Mouse (Mus musculus) gastrocnemius, postnatal 4 days (tissue): ENCODE results near the gene Gm37240. TPM values are rescaled to one million over a fixed set of nuclear protein-coding genes. Genes with fewer than 3 reads are reported as not detected.
"Not testable (repeated sequence)": the region's sequence is repeated elsewhere in the genome, so short reads cannot be mapped to it uniquely, and the experiment has no call there.

Source experiments
- DNase-seq, 2 experiments: peaks; one replicate each; pipeline ENCODE4 v3.0.0; 2021 to 2022; ENCODE audit warnings: low spot score in 2 of 2, mixed read lengths in 2 of 2
- total RNA-seq, 2 experiments: library from RNA; stranded (reverse); gene quantifications; 2 replicates each; pipeline ENCODE4 v1.2.3; 2021

Gene Gm37240
- total RNA-seq, 2 experiments from 2014 or later = 26.2 to 28.4 TPM

- DNase-seq = no peak
Measured at GRCm38 (mm10) chr3:84586736-84587135, 1300.6 kb downstream of the Gm37240 start.

- no peak for DNase-seq
Measured at GRCm38 (mm10) chr3:84582913-84583276, 1304.4 kb downstream of the Gm37240 start.

DNA sequence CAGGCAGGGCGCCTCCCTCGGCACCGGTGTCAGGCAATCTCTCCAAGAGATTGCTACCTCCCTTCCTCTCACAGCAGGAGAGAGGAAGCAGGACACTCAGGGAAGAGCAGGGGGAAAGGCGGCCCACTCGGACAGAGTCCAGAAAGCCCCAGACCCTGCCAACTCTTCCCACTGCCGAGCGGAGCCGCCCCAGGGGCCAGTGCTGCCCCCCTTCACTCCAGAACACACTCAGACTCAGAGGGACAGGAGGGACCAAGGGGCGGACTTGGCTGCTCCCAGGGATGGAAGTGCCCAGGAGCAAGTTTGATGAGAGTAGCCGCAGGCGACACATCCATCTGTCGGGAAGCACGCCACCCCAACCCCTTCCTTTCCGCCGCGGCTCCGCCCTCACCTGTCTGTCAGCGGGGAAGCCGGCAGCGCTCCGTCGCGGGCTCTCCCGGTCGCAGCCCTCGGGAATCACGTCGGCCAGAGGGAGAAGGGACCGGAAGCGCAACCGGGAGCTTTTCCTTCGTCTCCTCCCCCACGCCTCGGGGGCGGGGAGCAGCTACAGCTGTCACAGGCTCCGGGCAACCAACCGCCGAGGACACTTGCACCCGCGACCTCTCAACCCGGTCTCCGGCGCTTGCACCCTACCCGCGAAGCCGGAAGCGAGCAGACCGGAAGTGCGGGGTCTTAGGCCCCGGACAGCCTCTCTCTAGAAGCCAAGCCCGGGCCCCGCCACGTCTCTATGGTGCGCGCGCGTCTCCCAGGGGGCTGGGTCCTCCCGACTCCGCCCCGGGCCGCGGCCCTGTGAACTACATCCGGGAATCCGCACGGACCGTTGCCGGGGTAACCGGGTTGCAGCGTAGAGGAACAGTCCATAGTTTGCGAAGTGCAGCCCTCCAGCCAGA lies 1305.0 kb downstream of the Gm37240 start, which contains the start of gene Arfip1:
TSS of gene Arfip1 (minus strand) at position 603 of the 890 bp plus-strand sequence.
- DNase-seq = peak; percentile 98 to 99

DNA sequence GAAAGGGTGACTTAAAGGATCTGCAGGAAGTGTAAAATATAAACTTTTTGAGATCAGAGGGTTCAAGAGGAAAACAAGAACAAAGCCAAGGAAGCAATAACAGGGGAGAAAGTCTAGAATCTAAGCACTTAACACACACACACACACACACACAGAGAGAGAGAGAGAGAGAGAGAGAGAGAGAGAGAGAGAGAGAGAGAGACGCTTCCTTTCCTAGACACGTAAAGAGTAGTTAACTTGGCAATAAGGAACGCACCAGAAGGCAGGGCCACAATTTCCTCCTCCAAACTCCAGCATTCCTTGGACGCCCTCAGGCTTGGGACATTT lies 1305.7 kb downstream of the Gm37240 start:
- DNase-seq = no peak

DNA sequence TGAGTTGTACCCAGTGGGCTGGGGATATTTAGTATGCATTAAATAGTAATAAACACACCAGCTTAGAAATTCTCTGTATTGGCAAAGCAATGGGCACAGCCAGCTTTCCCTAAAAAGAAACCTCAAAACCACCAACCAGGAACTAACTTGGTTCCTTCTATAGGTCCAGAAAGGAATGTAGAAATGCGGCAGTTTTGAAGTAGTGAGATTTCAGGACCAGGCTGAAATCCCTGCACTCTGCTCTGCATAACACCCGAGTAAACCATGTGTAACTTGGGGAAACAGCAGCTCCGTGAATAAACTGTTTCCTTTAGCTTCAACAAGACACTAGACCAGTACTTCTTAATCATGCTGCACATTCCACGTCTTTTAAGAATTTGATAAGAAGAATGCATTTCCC lies 1306.6 kb downstream of the Gm37240 start:
- no peak for DNase-seq

- no peak for DNase-seq
Measured at GRCm38 (mm10) chr3:84570501-84570900, 1316.8 kb downstream of the Gm37240 start.

DNA sequence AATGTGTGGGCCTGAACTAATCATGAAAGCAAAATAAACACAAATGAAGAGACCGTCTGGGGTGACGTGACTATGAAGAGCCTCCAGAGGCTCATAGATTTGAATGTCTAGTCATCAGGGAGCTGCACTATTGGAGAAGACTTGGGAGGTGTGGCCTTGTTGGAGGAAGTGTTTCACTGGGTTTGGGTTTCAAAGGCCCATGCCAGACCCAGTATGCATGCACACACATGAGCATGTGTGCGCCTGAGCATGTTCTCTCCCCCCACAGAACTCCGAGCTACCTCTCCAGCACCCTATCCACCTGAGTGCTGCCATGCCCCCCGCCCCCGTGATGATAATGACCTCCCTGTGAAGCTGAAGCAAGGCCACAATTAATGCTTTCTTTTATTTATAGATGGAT lies 1317.7 kb downstream of the Gm37240 start:
- no peak for DNase-seq

- no peak for DNase-seq
Measured at GRCm38 (mm10) chr3:84568540-84568939, 1318.8 kb downstream of the Gm37240 start.

GRCm38 (mm10) chr3:84563415-84563814 lies 1323.9 kb downstream of the Gm37240 start:
- no peak for DNase-seq

- DNase-seq = not testable (repeated sequence)
Measured at GRCm38 (mm10) chr3:84562911-84563310, 1324.4 kb downstream of the Gm37240 start.

GRCm38 (mm10) chr3:84558301-84558700 lies 1329.0 kb downstream of the Gm37240 start:
- DNase-seq = no peak

DNA sequence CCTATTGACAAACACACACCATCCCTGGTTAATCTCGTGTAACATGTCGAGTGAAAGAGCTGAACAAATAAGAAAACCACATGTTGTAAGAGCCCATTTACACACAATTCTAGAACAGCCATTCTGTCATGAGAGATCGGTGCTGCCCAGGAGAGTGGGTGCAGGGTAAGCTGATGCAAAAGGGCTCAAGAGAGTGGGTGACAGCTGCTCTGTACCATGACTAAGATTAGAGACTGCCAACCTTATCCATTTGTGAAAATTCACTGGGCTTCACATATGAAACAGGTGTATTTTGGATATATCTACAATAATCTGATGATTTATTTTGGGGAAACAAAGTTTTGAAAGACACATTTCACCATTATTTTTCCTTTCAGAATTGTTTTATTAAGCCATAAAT lies 1331.5 kb downstream of the Gm37240 start:
- no peak for DNase-seq

DNA sequence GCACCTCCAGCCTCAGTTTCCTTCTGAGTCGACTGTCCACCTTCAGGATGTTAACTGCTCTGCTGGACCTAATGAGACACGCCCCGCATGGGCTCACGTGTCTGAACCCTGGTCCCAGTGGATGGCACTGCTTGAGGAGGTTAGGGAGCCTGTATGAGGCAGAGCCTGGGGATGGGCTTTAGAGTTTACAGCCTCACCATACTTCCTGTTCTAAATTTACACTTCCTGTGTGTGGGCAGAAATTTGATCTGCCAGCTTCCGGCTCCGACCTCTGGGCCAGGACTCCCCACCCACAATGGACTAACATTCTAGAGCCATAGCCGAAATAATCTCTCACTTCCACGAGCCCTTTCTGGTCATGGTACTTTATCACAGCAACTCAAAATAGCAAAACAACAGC lies 1340.1 kb downstream of the Gm37240 start:
- DNase-seq = no peak

- DNase-seq = peak in 1 of 2 experiments; percentile 33
Measured at GRCm38 (mm10) chr3:84542450-84542849, 1344.9 kb downstream of the Gm37240 start.

DNA sequence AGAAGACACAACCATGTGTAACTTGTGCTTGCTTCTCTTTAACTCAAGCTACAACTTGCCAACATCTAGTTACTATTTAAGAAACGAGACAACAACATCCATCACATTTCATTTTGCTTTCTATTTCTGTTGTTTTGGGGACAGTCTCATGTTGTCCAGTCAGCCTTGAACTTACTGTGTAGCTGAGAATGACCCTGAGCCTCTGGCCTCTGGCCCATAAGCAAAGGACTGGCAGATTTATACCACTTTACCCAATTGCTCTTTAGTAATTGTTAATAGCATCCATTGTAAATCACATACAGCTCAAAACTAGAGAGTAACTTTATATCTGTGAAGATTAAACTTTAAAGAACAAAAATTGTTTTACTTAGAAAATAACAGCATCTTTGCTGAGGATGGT lies 1345.4 kb downstream of the Gm37240 start:
- no peak for DNase-seq

GRCm38 (mm10) chr3:84540640-84541039 lies 1346.7 kb downstream of the Gm37240 start:
- no peak for DNase-seq

GRCm38 (mm10) chr3:84536987-84537386 lies 1350.3 kb downstream of the Gm37240 start:
- DNase-seq = no peak

- no peak for DNase-seq
Measured at GRCm38 (mm10) chr3:84533227-84533626, 1354.1 kb downstream of the Gm37240 start.

DNA sequence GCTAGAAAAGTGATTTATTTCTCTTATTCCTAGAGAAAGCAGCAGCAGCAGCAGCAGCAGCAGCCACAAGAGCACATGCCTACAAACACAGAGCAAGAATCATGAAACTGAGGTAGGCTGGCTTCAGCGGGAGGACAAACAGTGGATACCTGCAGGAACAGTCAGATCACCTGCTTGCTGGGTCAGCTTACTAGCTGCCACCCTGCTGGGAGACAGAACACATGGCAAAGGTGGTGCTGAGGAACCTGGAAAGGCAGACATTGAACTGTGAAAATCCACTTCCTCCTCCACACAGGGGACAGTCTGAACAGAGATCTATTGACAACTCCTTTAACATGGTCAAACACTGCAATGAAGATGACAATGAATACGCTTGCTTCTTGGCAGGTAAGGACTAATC lies 1358.3 kb downstream of the Gm37240 start:
- no peak for DNase-seq

DNA sequence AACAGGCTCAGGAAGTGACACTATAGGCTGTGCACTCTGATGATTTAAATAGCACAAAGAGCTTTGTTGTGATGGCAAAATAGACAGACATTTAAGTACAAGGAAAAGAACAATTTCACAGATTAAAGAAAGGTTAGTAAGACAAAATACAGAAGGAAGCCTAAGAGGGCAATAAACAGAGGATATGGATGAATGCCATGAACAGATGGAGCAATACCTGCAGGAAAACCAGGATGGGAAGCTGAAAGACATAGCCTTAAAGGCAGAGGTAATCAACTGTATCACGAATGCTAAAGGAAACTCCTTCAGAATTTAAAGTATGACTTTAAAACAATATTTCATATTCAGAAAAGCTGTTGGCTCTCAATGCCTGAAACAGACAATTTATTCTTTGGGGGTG lies 1362.4 kb downstream of the Gm37240 start:
- DNase-seq = no peak

DNA sequence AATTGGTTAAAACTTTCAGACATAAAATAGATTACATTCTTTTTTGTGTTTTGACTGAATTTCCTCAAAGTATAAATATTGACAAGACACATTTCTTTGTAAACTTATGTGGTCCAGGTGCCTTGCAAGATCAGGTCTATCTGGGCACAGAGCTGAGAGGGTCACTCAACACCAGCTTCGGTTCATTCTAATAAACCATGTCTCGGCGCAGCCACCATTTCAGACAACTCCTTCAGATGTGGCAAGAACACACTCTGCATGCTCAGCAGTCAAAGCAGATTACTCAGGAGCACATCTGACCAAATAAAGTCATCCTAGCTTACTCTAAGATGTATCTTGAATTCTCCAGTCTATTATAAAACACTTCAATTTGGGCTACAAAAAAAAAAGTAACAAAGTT lies 1371.2 kb downstream of the Gm37240 start:
- no peak for DNase-seq

GRCm38 (mm10) chr3:84512774-84513515 lies 1374.4 kb downstream of the Gm37240 start:
- no peak for DNase-seq
